ENCODE assay signal across 13 mouse cellular contexts in the genomic region with DNA sequence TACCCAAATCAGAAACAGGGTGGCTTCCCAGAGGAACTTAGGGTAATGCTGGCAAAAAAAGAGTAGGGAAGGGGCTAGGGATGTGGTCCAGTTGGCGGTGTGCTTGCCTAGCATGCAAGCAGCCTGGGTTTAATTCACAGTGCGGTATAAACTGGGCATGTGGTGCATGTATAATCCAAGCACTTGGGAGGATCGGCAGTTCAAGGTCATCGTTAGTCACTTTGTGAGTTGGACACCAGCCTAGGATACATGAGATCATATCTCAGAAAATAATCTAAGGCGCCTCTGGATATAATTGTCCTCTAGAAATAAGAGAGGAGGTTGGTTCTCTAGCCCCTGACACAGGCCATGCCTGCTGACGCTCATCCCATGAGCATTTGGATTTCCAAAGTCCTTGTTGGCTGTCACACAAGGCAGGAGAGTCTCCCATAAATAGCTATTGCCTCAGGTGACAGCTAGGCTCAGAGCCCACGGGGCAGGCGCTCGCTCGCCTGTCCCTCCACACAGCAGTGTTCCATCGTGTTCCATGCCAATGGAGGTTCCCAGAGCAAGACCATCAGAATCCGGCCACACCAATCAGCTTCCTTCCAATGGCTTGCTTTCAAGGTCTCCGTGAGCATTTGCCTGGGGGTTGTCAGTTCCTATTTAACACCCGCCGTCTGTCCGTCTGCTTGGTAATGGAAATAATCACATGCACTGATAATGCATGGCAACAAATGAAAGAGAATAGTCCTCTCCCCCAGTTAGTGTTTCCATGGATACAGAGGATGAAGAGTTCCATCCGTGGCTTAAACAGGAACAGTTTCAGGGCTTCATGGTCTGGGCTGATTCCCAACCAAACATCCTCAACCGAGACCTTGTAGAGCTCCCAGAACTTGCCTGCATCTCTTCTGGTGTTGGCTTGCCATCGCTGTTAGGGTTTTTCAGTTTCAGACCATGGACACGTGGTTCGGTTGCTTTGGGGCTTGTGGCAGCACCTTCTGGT. TPM values are rescaled to one million over a fixed set of nuclear protein-coding genes. Genes with fewer than 3 reads are reported as not detected.
A peak's percentile ranks its signal among the peaks of the same experiment; 100 is the strongest.
DNase-seq lines count a peak whose midpoint lies in the region; ATAC-seq and TF ChIP-seq lines count a peak whose summit lies in the region.
"Had no signal": no experiment of that assay in that cellular context is flagged by ENCODE, and none has a peak within 500 bp of the region (broad histone marks: within the 10 kb centered on the region; RNA-seq: fewer than 3 reads in every experiment).

No protein-coding gene starts in this region.

- ATAC-seq in heart, postnatal 0 days (ENCODE audit: insufficient read depth, low read depth) = peak; percentile 52
- ATAC-seq in kidney, embryonic 16.5 days (ENCODE audit: low FRiP score, low TSS enrichment) = no peak
- ATAC-seq: forebrain, embryonic 15.5 days had no signal

- H3K4me2 ChIP-seq in heart, postnatal 0 days (ENCODE audit: low read depth, low read length) = no peak overlapping the region
- H3K4me2 ChIP-seq in kidney, embryonic 16.5 days (replicated peaks; ENCODE audit: low read depth, low read length) = no peak overlapping the region
- H3K4me2 ChIP-seq: embryonic facial prominence, embryonic 13.5 days; forebrain, embryonic 15.5 days had no signal

- peaks cover 20% of the 10 kb centered on the region for H3K4me1 ChIP-seq in heart, embryonic 10.5 days
- H3K4me1 ChIP-seq in heart, postnatal 0 days (ENCODE audit: control insufficient read depth, insufficient read depth) = peaks cover 17% of the 10 kb centered on the region
- H3K4me1 ChIP-seq in kidney, embryonic 16.5 days (ENCODE audit: insufficient read depth, low read length) = peaks cover 4% of the 10 kb centered on the region; the same call in 1 of the 2 replicates
- H3K4me1 ChIP-seq: forebrain, embryonic 15.5 days had no signal

- no peak for TF ChIP-seq EP300 in heart, postnatal 0 days (IDR thresholded peaks at IDR 0.05; ENCODE audit: low read depth)

- H3K27ac ChIP-seq in heart, embryonic 10.5 days = no peak overlapping the region
- no peak overlapping the region for H3K27ac ChIP-seq in heart, postnatal 0 days (ENCODE audit: low read depth)
- H3K27ac ChIP-seq in kidney, embryonic 16.5 days (ENCODE audit: low read length) = no peak overlapping the region
- H3K27ac ChIP-seq: embryonic facial prominence, embryonic 13.5 days; forebrain, embryonic 15.5 days; left cerebral cortex, adult 2 months had no signal

- WGBS in heart, embryonic 10.5 days = 80% methylated on average over 21 of the region's 21 CpGs
- WGBS in heart, postnatal 0 days = 56% methylated on average over 21 of the region's 21 CpGs
- 88% methylated on average over 21 of the region's 21 CpGs for WGBS in kidney, embryonic 16.5 days

- H3K9me3 ChIP-seq in heart, embryonic 10.5 days = no peaks in the 10 kb centered on the region
- no peaks in the 10 kb centered on the region for H3K9me3 ChIP-seq in heart, postnatal 0 days (replicated peaks; ENCODE audit: control insufficient read depth, low read length)
- H3K9me3 ChIP-seq in kidney, embryonic 16.5 days (ENCODE audit: low read length) = no peaks in the 10 kb centered on the region
- H3K9me3 ChIP-seq: embryonic facial prominence, embryonic 13.5 days; forebrain, embryonic 15.5 days had no signal

- H3K4me3 ChIP-seq in heart, embryonic 10.5 days = no peak overlapping the region
- no peak overlapping the region for H3K4me3 ChIP-seq in heart, postnatal 0 days (ENCODE audit: low read depth, low read length)
- H3K4me3 ChIP-seq in kidney, embryonic 16.5 days (ENCODE audit: low read length) = no peak overlapping the region
- H3K4me3 ChIP-seq: embryonic facial prominence, embryonic 13.5 days; forebrain, embryonic 15.5 days; left cerebral cortex, adult 2 months had no signal

- no peaks in the 10 kb centered on the region for H3K36me3 ChIP-seq in heart, embryonic 10.5 days
- H3K36me3 ChIP-seq in heart, postnatal 0 days (replicated peaks; ENCODE audit: control insufficient read depth, insufficient read depth, low read length) = no peaks in the 10 kb centered on the region
- no peaks in the 10 kb centered on the region for H3K36me3 ChIP-seq in kidney, embryonic 16.5 days (ENCODE audit: insufficient read depth, low read length)
- H3K36me3 ChIP-seq: embryonic facial prominence, embryonic 13.5 days; forebrain, embryonic 15.5 days had no signal

- no peak overlapping the region for H3K9ac ChIP-seq in heart, postnatal 0 days (replicated peaks; ENCODE audit: low read depth, low read length)
- H3K9ac ChIP-seq in kidney, embryonic 16.5 days (replicated peaks; ENCODE audit: low read length) = no peak overlapping the region
- H3K9ac ChIP-seq: embryonic facial prominence, embryonic 13.5 days; forebrain, embryonic 15.5 days had no signal

- DNase-seq in heart, adult 8-10 months (ENCODE audit: low spot score) = peak; percentile 63
- DNase-seq in heart, embryonic 10.5 days (ENCODE audit: low spot score) = no peak
- peak; percentile 53 for DNase-seq in adrenal gland, adult 8-10 months
- peak; percentile 15 for DNase-seq in cerebellum, adult 11 months
- no peak for DNase-seq in heart, postnatal 0 days (ENCODE audit: low spot score)
- DNase-seq in spleen, postnatal 4 days (ENCODE audit: low spot score in 2 of 2) = no peak
- DNase-seq: kidney, adult 8-10 months; liver; lung, postnatal 14 days had no signal

- no peak for TF ChIP-seq CTCF in heart, postnatal 0 days (IDR thresholded peaks at IDR 0.05; ENCODE audit: low read depth)

- peaks cover 5% of the 10 kb centered on the region; the same call in 1 of the 2 replicates for H3K27me3 ChIP-seq in heart, embryonic 10.5 days (ENCODE audit: insufficient read depth, poor library complexity, severe bottlenecking)
- no peaks in the 10 kb centered on the region for H3K27me3 ChIP-seq in heart, postnatal 0 days (ENCODE audit: control insufficient read depth, insufficient read depth, low read length)
- no peaks in the 10 kb centered on the region for H3K27me3 ChIP-seq in kidney, embryonic 16.5 days (ENCODE audit: insufficient read depth, low read length)
- H3K27me3 ChIP-seq: embryonic facial prominence, embryonic 13.5 days; forebrain, embryonic 15.5 days had no signal

RNA-seq across cellular contexts. Expression of a gene that starts 56.1 kb away (rescaled TPM):
- 1 to 10 TPM; 1.4 to 3.2 (median 1.9) TPM for total RNA-seq in heart, adult 8-10 months (2022)
- 10.2 and 12.1 TPM in 2 replicates for polyA plus RNA-seq in heart, embryonic 10.5 days (2016; fragmentation: Nextera tagmentation; extraction: Ambion mirVana)
- total RNA-seq in adrenal gland, adult 8-10 months (2022) = 10 to 100 TPM in 2 of 4 experiments, 1 to 10 TPM in 2; 2.3 to 14.3 (median 6.9) TPM
- 7.2 and 9.8 TPM in 2 replicates for total RNA-seq in heart, postnatal 0 days (2014; rRNA removed; ENCODE audit: low replicate concordance)
- polyA plus RNA-seq in heart, postnatal 0 days (2015; fragmentation: Nextera tagmentation; extraction: Ambion mirVana) = 3.3 and 3.5 TPM in 2 replicates
- 5.2 and 5.8 TPM in 2 replicates for polyA plus RNA-seq in kidney, embryonic 16.5 days (2015; fragmentation: Nextera tagmentation; extraction: Ambion mirVana)

Comparison
In these comparisons a context has a peak if more than half of its experiments do, and no peak if none do; other contexts are left out.
1. DNase-seq: peak in heart, adult 8-10 months (single experiment), adrenal gland, adult 8-10 months (single experiment) and cerebellum, adult 11 months (single experiment); none in heart, embryonic 10.5 days (single experiment), heart, postnatal 0 days (single experiment) and spleen, postnatal 4 days (0 of 2).